Mouse (Mus musculus) lung, adult 2 months (tissue): ENCODE measurements around the gene Atp8a2. TPM values are rescaled to one million over a fixed set of nuclear protein-coding genes. Genes with fewer than 3 reads are reported as not detected.

Source experiments
- DNase-seq: peaks from one replicate; pipeline ENCODE4 v3.0.0; 2022
- H3K4me1 ChIP-seq: fragments of 200-500 bp; 2 replicates; pipeline ENCODE4 v1.6.1; 2011; ENCODE audit warnings: low read length; ENCODE audit not compliant: control insufficient read depth, insufficient read depth
- H3K4me3 ChIP-seq: fragments of 200-500 bp; replicated peaks from 2 replicates; pipeline ENCODE3; 2011; ENCODE audit warnings: low read depth, mild to moderate bottlenecking, control low read depth, low read length; ENCODE audit errors: extremely low read depth
- CTCF ChIP-seq: fragments of 200-500 bp; IDR thresholded peaks from 2 replicates; pipeline ENCODE4 v1.5.1; 2011; ENCODE audit warnings: mild to moderate bottlenecking, low read length, control low read depth; ENCODE audit not compliant: insufficient read depth
- POLR2A ChIP-seq: fragments of 200-500 bp; IDR thresholded peaks from 2 replicates; pipeline ENCODE4 v1.6.1; 2011; ENCODE audit warnings: low read depth, mild to moderate bottlenecking, control low read depth, low read length, borderline replicate concordance; ENCODE audit errors: extremely low read depth
- WGBS: fragments of 180-500 bp; shearing (Covaris S2); methylation state at CpG from one replicate; pipeline ENCODE4 v1.1.7; 2018; 5-methylcytosine and 5-hydroxymethylcytosine counted together
- polyA plus RNA-seq: library from polyadenylated mRNA; depleted of rRNA; stranded (reverse); fragments of >200 nt; gene quantifications from 2 replicates; pipeline ENCODE4 v1.2.3, GENCODE M21; 2012

Gene Atp8a2
- polyA plus RNA-seq, 1 experiment = 0.98 TPM

GRCm38 (mm10) chr14:59649337-59649736 lies 547.6 kb downstream of the Atp8a2 start:
- Histone ChIP-seq H3K4me3 (no peak overlapping the region), H3K4me1 (no peaks in the 10 kb centered on the region)
- 51% methylated on average over 6 of the region's 6 CpGs for WGBS
- no peak for DNase-seq
- TF ChIP-seq CTCF (no peak), POLR2A (no peak)

GRCm38 (mm10) chr14:59648611-59649010 lies 548.4 kb downstream of the Atp8a2 start:
- Histone ChIP-seq H3K4me3 (no peak overlapping the region), H3K4me1 (no peaks in the 10 kb centered on the region)
- no peak for DNase-seq
- WGBS = 82% methylated on average over 10 of the region's 10 CpGs
- TF ChIP-seq POLR2A (no peak), CTCF (no peak)

- DNase-seq = no peak
- 53% methylated on average over 16 of the region's 16 CpGs for WGBS
- no peaks in the 10 kb centered on the region for H3K4me1 ChIP-seq
- TF ChIP-seq POLR2A (no peak), CTCF (no peak)
- no peak overlapping the region for H3K4me3 ChIP-seq
Measured at GRCm38 (mm10) chr14:59646826-59647697, 549.9 kb downstream of the Atp8a2 start.

- 78% methylated on average over 3 of the region's 3 CpGs for WGBS
Measured at GRCm38 (mm10) chr14:59644896-59645295, 552.1 kb downstream of the Atp8a2 start.

GRCm38 (mm10) chr14:59644166-59644565 lies 552.8 kb downstream of the Atp8a2 start:
- Histone ChIP-seq H3K4me3 (no peak overlapping the region), H3K4me1 (no peaks in the 10 kb centered on the region)
- DNase-seq = no peak
- TF ChIP-seq POLR2A (no peak), CTCF (no peak)
- 92% methylated on average over 1 of the region's 1 CpGs for WGBS

More at GRCm38 (mm10) chr14:59644896-59645295, 552.1 kb downstream of the Atp8a2 start:
- TF ChIP-seq CTCF (no peak), POLR2A (no peak)
- no peaks in the 10 kb centered on the region for H3K4me1 ChIP-seq
- no peak for DNase-seq
- H3K4me3 ChIP-seq = no peak overlapping the region

- TF ChIP-seq CTCF (no peak), POLR2A (no peak)
- no peak for DNase-seq
- WGBS = 21% methylated on average over 12 of the region's 12 CpGs
- no peak overlapping the region for H3K4me3 ChIP-seq
- H3K4me1 ChIP-seq = no peaks in the 10 kb centered on the region
Measured at GRCm38 (mm10) chr14:59643582-59643981, 553.4 kb downstream of the Atp8a2 start.

GRCm38 (mm10) chr14:59641856-59642255 lies 555.1 kb downstream of the Atp8a2 start:
- no peak for DNase-seq
- WGBS = 42% methylated on average over 5 of the region's 5 CpGs

GRCm38 (mm10) chr14:59638906-59639703 lies 557.9 kb downstream of the Atp8a2 start:
- Histone ChIP-seq H3K4me1 (no peaks in the 10 kb centered on the region), H3K4me3 (no peak overlapping the region)
- no peak for TF ChIP-seq CTCF
- TF ChIP-seq POLR2A = no peak
- no peak for DNase-seq
- WGBS = 43% methylated on average over 7 of the region's 7 CpGs

More at GRCm38 (mm10) chr14:59641856-59642255, 555.1 kb downstream of the Atp8a2 start:
- Histone ChIP-seq H3K4me1 (no peaks in the 10 kb centered on the region), H3K4me3 (no peak overlapping the region)
- no peak for TF ChIP-seq CTCF
- TF ChIP-seq POLR2A = no peak

- Histone ChIP-seq H3K4me1 (no peaks in the 10 kb centered on the region), H3K4me3 (no peak overlapping the region)
- TF ChIP-seq CTCF = no peak
- no peak for TF ChIP-seq POLR2A
- DNase-seq = no peak
- WGBS = 83% methylated on average over 9 of the region's 9 CpGs
Measured at GRCm38 (mm10) chr14:59633988-59634387, 563.0 kb downstream of the Atp8a2 start.
